Mouse (Mus musculus): ENCODE data around the gene Kcnq2. TPM values are rescaled to one million over a fixed set of nuclear protein-coding genes. Genes with fewer than 3 reads are reported as not detected.
A peak's percentile ranks its signal among the peaks of the same experiment; 100 is the strongest.

Gene Kcnq2
- polyA plus RNA-seq, 1 experiment from 2014 or later, result 1.8 TPM

- no peaks in the 10 kb centered on the region for H3K9me3 ChIP-seq
- DNase-seq (ENCODE audit: low spot score), result no peak
- H3K36me3 ChIP-seq (replicated peaks), result no peaks in the 10 kb centered on the region
- H3K4me1 ChIP-seq, result peaks cover 14% of the 10 kb centered on the region
- H3K27me3 ChIP-seq (replicated peaks; ENCODE audit: low read depth, poor library complexity, severe bottlenecking), result 0 out of 2 replicates have a peak, but pooled peaks cover under 1% of the 10 kb centered on the region
- no peak overlapping the region for H3K4me3 ChIP-seq
- 79% methylated on average over 7 of the region's 7 CpGs for WGBS
- no peak overlapping the region for H3K27ac ChIP-seq (replicated peaks)
Measured at GRCm38 (mm10) chr2:181048252-181048945, 86.7 kb downstream of the Kcnq2 start.

- Histone ChIP-seq H3K36me3 (replicated peaks) (no peaks in the 10 kb centered on the region), H3K9me3 (no peaks in the 10 kb centered on the region), H3K27ac (replicated peaks) (peak overlapping the region; percentile 58; the same call in 1 of the 2 replicates), H3K4me3 (no peak overlapping the region), H3K27me3 (replicated peaks; ENCODE audit: low read depth, poor library complexity, severe bottlenecking) (peaks cover 45% of the 10 kb centered on the region), H3K4me1 (peaks cover 45% of the 10 kb centered on the region)
- DNase-seq (ENCODE audit: low spot score), result peak; percentile 45
- 8% methylated on average over 3 of the region's 3 CpGs for WGBS
Measured at GRCm38 (mm10) chr2:181044001-181044400, 91.1 kb downstream of the Kcnq2 start.

DNA sequence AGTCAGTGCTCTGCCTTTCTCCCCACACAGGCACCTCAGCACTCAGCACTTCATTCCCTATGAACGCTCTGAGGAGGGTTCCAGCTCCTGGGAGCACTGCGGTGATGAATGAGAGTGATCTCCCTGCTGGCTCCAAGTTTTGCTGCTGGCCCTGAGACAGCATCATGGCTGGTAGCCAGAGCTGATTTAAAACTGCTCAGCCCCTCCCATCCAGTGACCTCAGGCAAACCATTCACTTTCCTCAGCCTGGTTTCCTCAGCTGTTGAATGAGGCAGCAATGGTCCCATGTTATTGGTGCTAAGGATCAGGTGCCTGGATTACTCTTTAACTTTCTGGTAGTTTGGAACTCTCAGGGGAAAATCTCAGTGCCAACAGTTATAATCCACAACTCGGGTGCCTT is 91.7 kb downstream of the Kcnq2 start, which contains the start of gene Chrna4:
TSS of gene Chrna4 (minus strand) at position 110 of the 400 bp plus-strand sequence.
- H3K4me1 ChIP-seq, result peaks cover 50% of the 10 kb centered on the region
- 61% methylated on average over 3 of the region's 3 CpGs for WGBS
- peaks cover 50% of the 10 kb centered on the region for H3K27me3 ChIP-seq (replicated peaks; ENCODE audit: low read depth, poor library complexity, severe bottlenecking)
- H3K36me3 ChIP-seq (replicated peaks), result no peaks in the 10 kb centered on the region
- no peak for DNase-seq (ENCODE audit: low spot score)
- H3K4me3 ChIP-seq, result no peak within 1 kb of the TSS
- H3K9me3 ChIP-seq, result no peaks in the 10 kb centered on the region
- peak within 1 kb of the TSS; percentile 58 for H3K27ac ChIP-seq (replicated peaks)

GRCm38 (mm10) chr2:181042376-181042775 is 92.7 kb downstream of the Kcnq2 start:
- Histone ChIP-seq H3K4me1 (peaks cover 61% of the 10 kb centered on the region), H3K27ac (replicated peaks) (peak overlapping the region; percentile 58; the same call in 1 of the 2 replicates)

DNA sequence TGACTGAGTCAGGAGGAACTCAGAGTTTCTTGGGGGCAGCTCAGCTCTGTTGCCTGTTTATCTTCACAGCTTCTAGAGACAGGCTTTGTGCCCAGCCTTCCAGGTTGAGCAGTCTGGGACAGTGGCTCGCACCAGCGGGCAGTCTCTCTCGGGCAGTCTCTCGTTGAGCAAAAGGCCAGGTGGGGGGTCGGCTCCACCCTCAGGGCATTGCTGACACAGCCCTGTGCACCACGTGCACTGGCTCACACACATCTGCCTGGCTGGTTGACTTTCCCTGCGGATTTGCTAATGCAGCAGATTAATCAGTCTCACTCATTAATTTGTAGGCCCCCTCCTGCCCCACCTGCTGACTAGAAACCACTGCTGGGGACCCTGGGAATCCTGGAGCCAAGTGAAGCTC is 93.2 kb downstream of the Kcnq2 start:
- Histone ChIP-seq H3K4me3 (no peak overlapping the region), H3K36me3 (replicated peaks) (no peaks in the 10 kb centered on the region), H3K9me3 (no peaks in the 10 kb centered on the region), H3K27ac (replicated peaks) (peak overlapping the region; percentile 58; the same call in 1 of the 2 replicates), H3K27me3 (replicated peaks; ENCODE audit: low read depth, poor library complexity, severe bottlenecking) (peaks cover 65% of the 10 kb centered on the region), H3K4me1 (peaks cover 61% of the 10 kb centered on the region)
- peak; percentile 23 for DNase-seq (ENCODE audit: low spot score)
- WGBS, result 2% methylated on average over 7 of the region's 7 CpGs

More at GRCm38 (mm10) chr2:181042376-181042775, 92.7 kb downstream of the Kcnq2 start:
- H3K4me3 ChIP-seq, result no peak overlapping the region
- H3K36me3 ChIP-seq (replicated peaks), result no peaks in the 10 kb centered on the region
- H3K9me3 ChIP-seq, result no peaks in the 10 kb centered on the region
- DNase-seq (ENCODE audit: low spot score), result no peak
- peaks cover 61% of the 10 kb centered on the region for H3K27me3 ChIP-seq (replicated peaks; ENCODE audit: low read depth, poor library complexity, severe bottlenecking)

DNA sequence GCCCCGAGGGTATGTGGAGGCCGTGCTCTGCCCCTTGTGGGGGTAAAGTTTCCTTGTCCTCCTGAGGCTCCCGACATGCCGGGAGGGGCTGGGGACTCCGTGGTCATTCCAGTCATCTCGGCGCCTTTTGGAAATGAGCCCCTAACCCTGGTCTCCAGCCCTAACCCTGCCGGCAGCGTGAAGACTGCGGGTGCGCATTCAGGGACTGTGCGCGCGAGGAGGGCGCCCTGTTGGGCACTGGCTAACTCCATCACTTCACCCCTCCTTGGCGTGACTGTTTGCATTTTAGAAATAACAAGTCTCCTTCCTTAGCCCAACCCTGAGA is 95.8 kb downstream of the Kcnq2 start:
- H3K4me3 ChIP-seq, result peak overlapping the region; percentile 73
- DNase-seq (ENCODE audit: low spot score), result no peak
- H3K36me3 ChIP-seq (replicated peaks), result no peaks in the 10 kb centered on the region
- WGBS, result under 1% methylated on average over 16 of the region's 16 CpGs
- H3K27ac ChIP-seq (replicated peaks), result peak overlapping the region; percentile 78
- no peaks in the 10 kb centered on the region for H3K9me3 ChIP-seq
- H3K4me1 ChIP-seq, result peaks cover 55% of the 10 kb centered on the region
- H3K27me3 ChIP-seq (replicated peaks; ENCODE audit: low read depth, poor library complexity, severe bottlenecking), result peaks cover 90% of the 10 kb centered on the region

DNA sequence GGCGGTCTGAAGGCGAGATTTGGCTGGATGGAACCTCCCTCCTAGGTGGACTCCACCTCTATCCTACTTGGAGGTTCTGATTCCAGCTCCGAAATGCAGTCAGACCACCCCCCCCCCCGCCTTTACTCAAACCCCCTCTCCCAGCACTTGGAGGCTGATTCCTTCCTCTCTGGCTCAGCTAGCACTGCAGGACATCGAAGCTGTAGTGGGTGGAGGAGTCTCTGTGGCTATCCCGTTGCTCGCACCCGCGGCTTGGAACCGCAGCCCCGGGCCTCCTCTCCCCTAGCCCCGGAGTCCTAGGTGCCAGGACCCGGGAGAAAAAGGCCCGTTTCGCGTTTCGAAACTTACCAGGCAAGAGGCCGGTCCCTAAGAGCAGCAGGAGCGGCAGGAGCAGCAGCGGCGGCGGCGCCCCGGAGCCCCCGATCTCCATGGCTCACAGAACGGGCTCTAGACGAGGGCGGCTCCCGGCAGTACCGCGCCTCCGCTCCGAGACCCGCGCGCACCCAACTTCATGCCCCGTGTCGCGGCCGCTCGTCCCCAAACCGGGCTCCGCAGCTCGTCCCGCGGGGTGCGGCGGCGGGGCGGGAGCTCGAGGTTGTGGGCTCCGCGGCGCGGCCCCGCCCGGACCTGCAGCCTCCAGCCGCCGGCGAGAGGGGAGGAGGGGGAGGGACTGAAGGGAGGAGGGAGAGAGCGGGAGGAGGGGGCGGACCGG is 96.3 kb downstream of the Kcnq2 start:
- Histone ChIP-seq H3K27me3 (replicated peaks; ENCODE audit: low read depth, poor library complexity, severe bottlenecking) (peaks cover 92% of the 10 kb centered on the region), H3K4me1 (peaks cover 50% of the 10 kb centered on the region), H3K9me3 (no peaks in the 10 kb centered on the region), H3K4me3 (peak overlapping the region; percentile 73), H3K36me3 (replicated peaks) (no peaks in the 10 kb centered on the region), H3K27ac (replicated peaks) (peak overlapping the region; percentile 78)
- WGBS, result under 1% methylated on average over 63 of the region's 63 CpGs
- peak; percentile 77 for DNase-seq (ENCODE audit: low spot score)

DNA sequence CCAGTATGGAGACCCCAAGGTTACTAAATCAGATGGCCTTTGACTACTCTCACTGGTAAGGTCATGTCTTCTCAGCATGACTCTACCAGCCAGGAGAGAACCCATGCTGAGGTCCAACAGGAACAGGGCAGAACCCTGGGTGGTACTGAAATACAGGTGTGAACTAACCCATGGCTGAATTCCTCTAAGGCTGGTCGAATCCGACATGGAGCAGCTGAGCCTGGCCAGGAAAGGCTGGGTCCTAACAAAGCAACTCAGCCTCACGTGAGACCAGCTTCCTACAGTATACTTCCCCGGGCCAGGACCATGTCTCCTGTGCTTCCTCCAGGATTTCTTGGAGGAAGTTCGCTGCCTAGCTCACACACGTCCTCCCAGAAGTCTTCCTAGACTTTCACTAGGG is 98.5 kb downstream of the Kcnq2 start:
- Histone ChIP-seq H3K36me3 (replicated peaks) (no peaks in the 10 kb centered on the region), H3K27me3 (replicated peaks; ENCODE audit: low read depth, poor library complexity, severe bottlenecking) (peaks cover 73% of the 10 kb centered on the region), H3K4me1 (peaks cover 28% of the 10 kb centered on the region), H3K4me3 (no peak overlapping the region), H3K9me3 (no peaks in the 10 kb centered on the region), H3K27ac (replicated peaks) (no peak overlapping the region)
- no peak for DNase-seq (ENCODE audit: low spot score)
- WGBS, result 81% methylated on average over 6 of the region's 6 CpGs

DNA sequence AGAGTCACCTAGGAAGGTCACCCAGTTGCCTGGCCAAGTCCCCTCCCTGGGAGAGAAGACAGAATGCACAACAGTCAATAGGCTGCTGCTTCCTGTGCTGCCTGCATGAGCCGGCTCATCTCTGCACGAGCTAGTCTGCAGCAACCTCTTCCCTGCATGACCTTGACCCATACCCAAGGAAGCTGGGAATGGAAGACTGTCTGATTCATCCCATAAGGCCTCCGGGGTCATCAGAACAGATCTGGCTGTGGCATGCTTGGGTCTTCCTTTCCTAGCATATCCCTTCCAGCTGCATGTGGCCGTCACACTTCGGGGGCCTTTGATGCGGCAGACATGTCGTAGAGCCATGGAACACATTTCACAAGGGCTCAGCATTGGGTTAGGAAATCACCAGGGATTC is 99.9 kb downstream of the Kcnq2 start:
- DNase-seq (ENCODE audit: low spot score), result no peak
- no peaks in the 10 kb centered on the region for H3K36me3 ChIP-seq (replicated peaks)
- no peaks in the 10 kb centered on the region for H3K9me3 ChIP-seq
- H3K4me3 ChIP-seq, result no peak overlapping the region
- H3K4me1 ChIP-seq, result peaks cover 26% of the 10 kb centered on the region
- peaks cover 59% of the 10 kb centered on the region for H3K27me3 ChIP-seq (replicated peaks; ENCODE audit: low read depth, poor library complexity, severe bottlenecking)
- 84% methylated on average over 7 of the region's 7 CpGs for WGBS
- H3K27ac ChIP-seq (replicated peaks), result no peak overlapping the region

DNA sequence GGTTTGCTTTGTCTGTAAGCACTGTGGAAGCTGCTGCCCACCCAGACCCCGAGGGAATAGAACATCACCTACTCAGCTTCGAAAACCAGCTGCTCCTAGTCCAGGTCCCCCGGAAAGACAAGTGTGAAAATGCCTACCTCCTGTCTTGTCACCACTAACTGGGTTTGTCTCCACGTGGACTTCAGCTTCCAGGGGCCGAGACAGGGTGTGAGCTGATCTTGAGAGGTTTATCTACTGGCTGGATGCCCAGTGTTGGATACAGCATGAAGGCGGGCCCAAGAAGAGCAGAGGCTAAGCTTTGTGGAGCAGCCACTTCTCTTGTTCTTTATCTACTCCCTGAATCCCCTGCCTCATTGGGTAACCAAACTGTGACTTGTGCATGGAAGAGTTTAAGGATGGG is 101.8 kb downstream of the Kcnq2 start:
- Histone ChIP-seq H3K4me3 (no peak overlapping the region), H3K36me3 (replicated peaks) (no peaks in the 10 kb centered on the region), H3K27ac (replicated peaks) (no peak overlapping the region), H3K27me3 (replicated peaks; ENCODE audit: low read depth, poor library complexity, severe bottlenecking) (peaks cover 40% of the 10 kb centered on the region), H3K4me1 (peaks cover 9% of the 10 kb centered on the region), H3K9me3 (no peaks in the 10 kb centered on the region)
- WGBS, result 85% methylated on average over 6 of the region's 6 CpGs
- no peak for DNase-seq (ENCODE audit: low spot score)

DNA sequence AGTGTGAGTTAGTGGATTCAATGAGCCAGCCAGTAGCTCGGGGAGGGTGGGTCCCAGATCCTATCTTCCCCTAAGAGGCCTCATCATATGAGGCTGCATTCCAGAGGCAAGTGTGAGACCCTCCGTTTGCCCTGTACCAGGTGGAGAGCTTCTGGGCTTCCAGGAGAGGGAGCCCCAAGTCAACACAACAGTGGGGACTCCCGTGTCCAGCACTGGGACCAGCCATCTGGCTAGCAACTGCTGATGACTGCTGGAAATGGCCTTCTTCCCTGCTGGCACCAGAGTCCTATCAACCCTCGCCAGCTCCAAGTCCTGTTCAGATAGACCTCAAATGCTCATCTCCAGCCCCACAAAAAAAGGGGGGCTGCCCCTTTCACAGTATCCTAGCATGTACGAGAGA is 102.7 kb downstream of the Kcnq2 start:
- no peak overlapping the region for H3K27ac ChIP-seq (replicated peaks)
- WGBS, result 52% methylated on average over 5 of the region's 5 CpGs
- DNase-seq (ENCODE audit: low spot score), result peak; percentile 35
- H3K4me1 ChIP-seq, result peaks cover under 1% of the 10 kb centered on the region; the same call in 1 of the 2 replicates
- H3K36me3 ChIP-seq (replicated peaks), result no peaks in the 10 kb centered on the region
- peaks cover 31% of the 10 kb centered on the region for H3K27me3 ChIP-seq (replicated peaks; ENCODE audit: low read depth, poor library complexity, severe bottlenecking)
- H3K9me3 ChIP-seq, result no peaks in the 10 kb centered on the region
- H3K4me3 ChIP-seq, result no peak overlapping the region

- H3K27ac ChIP-seq (replicated peaks), result no peak overlapping the region
Measured at GRCm38 (mm10) chr2:181031406-181031934, 103.6 kb downstream of the Kcnq2 start.

More at GRCm38 (mm10) chr2:181031406-181031934, 103.6 kb downstream of the Kcnq2 start:
- H3K36me3 ChIP-seq (replicated peaks), result no peaks in the 10 kb centered on the region
- DNase-seq (ENCODE audit: low spot score), result no peak
- peaks cover 22% of the 10 kb centered on the region for H3K27me3 ChIP-seq (replicated peaks; ENCODE audit: low read depth, poor library complexity, severe bottlenecking)
- H3K4me1 ChIP-seq, result no peaks in the 10 kb centered on the region; the same call in 1 of the 2 replicates
- H3K4me3 ChIP-seq, result no peak overlapping the region
- WGBS, result 84% methylated on average over 11 of the region's 11 CpGs
- H3K9me3 ChIP-seq, result no peaks in the 10 kb centered on the region
